Mouse (Mus musculus): Measurements from ENCODE around the gene Tab2.
"Not testable (repeated sequence)": the region's sequence is repeated elsewhere in the genome, so short reads cannot be mapped to it uniquely, and the experiment has no call there.

Tab2 gene

DNA sequence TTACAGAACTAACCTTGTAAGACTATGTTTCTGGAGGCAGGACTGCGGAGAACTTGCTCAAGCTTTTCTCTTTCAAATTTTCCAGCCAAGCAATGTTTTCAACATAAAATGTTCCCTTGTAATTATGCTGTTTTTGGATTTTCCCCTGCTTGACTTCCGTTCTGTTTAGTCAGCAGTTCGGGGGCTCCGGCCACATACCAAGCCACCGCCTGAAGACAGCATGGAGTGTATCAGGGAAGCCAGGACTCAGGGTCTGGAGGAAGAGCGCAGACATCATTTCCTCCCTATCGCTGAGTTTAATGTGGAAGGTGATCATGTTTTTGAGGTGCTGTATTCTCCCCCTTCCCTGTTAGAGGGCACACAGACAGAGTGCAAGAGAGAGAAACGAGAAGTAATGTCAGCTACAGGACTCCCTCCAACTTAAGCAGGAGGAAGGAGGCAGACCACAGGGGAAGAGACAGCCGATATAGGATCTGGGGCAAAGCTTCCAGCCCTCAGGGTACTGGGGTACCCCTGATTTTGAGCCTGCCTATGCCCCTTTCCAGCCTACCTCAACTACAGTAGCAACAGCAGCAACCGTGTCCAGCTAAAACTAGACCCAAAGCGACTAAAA is 67.7 kb downstream of the Tab2 start:
- no peak for DNase-seq (ENCODE audit: low read depth, low spot score)

- peak; percentile 19 for DNase-seq (ENCODE audit: low read depth, low spot score)
These were observed 72.5 kb downstream of the Tab2 start for GRCm38 (mm10) chr10:7883524-7883923.

DNA sequence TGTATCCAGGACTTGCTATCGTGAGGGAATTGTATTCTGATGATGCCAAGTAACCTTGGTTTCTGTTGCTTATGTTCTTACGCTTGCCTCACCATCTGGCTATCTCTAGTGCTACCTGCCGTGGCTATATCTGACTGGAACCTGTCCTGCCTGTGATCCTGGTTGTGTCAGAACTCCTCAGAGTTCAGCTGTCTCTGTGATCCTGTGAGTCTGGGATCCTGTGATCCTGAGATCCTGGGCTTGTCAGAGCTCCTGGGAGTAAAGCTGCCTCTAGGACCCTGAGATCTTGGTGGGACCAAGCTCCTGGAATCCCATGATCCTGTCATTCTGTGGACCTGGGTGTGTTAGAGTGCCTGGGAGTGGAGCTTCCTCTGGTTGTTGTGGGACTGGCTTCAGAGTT is 74.1 kb downstream of the Tab2 start:
- no peak for DNase-seq (ENCODE audit: low read depth, low spot score)

DNA sequence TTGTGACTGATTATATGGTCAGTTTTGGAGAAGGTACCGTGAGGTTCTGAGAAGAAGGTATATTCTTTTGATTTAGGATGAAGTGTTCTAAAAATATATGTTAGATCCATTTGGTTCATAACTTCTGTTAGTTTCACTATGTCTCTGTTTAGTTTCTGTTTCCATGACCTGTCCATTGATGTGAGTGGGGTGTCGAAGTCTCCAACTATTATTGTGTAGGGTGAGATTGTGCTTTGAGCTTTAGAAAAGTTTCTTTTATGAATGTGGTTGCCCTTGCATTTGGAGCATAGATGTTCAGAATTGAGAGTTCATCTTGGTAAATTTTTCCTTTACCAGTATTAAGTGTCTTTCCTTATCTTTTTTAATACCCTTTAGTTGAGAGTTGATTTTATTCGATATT is 75.7 kb downstream of the Tab2 start:
- DNase-seq (ENCODE audit: low read depth, low spot score) = not testable (repeated sequence)

DNA sequence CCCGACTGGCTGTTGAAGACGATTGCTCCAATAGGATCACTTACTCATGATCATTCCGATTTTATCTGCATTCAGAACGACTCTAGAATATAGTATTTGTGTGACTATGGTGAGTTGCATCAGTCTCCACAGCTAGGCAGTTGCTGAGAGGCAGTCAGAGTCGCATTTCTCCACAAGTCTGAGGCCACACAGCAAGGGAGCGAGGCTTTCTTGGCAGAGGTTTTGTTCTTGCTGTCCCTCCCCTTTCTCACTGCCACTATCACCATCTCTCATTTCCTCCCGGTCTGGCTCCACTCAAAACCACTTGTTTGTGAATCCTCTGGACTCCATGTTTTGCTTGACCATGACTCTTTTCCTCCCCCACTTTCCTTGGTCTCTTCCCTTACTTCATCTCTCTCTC is 81.8 kb downstream of the Tab2 start:
- no peak for DNase-seq (ENCODE audit: low read depth, low spot score)

GRCm38 (mm10) chr10:7871381-7872020 is 84.5 kb downstream of the Tab2 start:
- DNase-seq (ENCODE audit: low read depth, low spot score) = no peak

DNA sequence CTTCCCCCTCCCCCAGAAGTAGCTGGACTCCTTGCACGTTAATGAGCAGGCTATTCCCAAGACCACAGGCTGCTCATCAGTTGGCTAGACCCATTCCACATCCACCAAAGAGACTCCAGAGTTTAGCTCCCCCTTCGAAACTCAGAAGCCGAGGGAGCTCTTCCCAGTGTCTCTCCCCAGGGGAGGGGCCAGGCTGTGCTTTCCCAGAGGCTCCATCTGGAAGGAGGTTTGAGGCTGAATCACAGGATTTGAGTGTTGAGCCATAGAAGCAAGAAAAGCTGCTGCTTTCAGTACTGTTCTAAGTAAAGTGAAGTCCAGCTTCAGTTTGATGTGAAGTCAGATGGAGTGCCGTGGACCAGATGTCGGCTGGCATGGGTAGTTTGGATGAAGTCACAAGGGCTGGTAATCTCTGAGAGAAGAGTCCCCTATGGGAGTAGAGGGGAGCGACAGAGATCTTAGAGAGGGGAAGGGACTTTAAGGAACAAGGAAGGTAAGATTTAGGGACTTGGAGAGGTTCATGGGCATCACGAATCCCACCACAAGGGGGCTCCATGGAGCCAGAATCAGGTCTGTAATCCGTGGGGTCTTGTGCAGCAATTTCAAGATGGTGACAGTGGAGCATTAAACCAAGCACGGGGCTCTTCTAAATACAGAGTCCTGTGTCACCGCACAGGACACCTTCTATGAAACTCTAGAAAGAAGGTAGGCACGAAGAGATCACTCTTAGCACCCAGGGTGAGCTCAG is 85.3 kb downstream of the Tab2 start:
- DNase-seq (ENCODE audit: low read depth, low spot score) = peak; percentile 44

GRCm38 (mm10) chr10:7869746-7870145 is 86.3 kb downstream of the Tab2 start:
- no peak for DNase-seq (ENCODE audit: low read depth, low spot score)

- no peak for DNase-seq (ENCODE audit: low read depth, low spot score)
These were observed 88.4 kb downstream of the Tab2 start for GRCm38 (mm10) chr10:7867666-7868030.

- DNase-seq (ENCODE audit: low read depth, low spot score) = no peak
These were observed 89.0 kb downstream of the Tab2 start for GRCm38 (mm10) chr10:7866762-7867665.

DNA sequence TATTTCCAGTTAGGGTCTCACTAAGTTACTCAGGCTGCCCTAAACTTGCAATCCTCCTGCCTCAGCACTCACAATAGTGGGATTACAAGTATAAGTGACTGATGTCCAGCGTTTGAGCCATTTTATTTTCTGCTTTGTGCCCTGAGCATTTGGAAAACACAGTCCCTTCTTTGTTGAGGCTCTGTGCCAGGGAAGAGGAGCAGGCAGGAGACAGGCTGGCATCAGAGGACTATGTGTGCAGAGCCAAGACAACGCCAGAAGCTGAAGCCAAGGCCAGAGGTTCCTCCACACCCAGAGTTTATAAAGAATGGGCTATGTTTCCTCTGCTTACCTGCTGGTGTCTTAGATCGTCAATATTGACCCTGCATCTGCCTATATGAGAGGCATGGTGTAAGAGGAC is 91.2 kb downstream of the Tab2 start:
- DNase-seq (ENCODE audit: low read depth, low spot score) = no peak

GRCm38 (mm10) chr10:7864184-7864583 is 91.8 kb downstream of the Tab2 start:
- no peak for DNase-seq (ENCODE audit: low read depth, low spot score)

- no peak for DNase-seq (ENCODE audit: low read depth, low spot score)
These were observed 92.6 kb downstream of the Tab2 start for GRCm38 (mm10) chr10:7863411-7863810.

DNA sequence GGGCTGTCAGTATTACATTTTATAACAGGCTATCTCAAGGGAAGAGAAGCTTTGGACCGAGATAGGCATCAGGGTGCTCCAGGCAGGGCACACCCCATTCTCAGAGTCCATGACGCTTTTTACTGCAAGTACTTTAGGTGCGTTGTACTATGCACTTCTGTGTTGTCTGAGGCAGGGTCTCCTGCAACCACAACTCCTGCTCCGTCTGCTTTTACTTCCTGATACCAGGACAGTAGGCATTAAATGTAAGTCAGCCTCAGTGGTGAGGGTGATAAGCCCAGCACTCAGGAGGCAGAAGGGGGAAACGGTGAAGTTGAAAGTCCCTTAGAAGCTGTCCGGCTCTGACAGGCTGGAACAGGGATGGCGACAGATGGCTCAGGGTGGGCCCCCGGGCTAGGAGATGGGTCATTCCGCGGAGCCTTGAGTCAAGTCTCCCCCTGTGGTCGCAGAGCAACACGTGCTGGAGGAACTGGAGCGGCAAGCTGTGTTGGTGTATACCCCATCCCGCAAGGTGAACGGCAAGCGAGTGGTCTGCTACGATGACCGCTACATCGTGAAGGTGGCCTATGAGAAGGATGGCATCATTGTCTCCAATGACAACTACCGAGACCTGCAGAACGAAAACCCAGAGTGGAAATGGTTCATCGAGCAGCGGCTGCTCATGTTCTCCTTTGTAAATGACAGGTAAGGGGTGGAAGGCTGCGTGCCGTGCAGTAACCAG is 93.9 kb downstream of the Tab2 start:
- no peak for DNase-seq (ENCODE audit: low read depth, low spot score)

DNA sequence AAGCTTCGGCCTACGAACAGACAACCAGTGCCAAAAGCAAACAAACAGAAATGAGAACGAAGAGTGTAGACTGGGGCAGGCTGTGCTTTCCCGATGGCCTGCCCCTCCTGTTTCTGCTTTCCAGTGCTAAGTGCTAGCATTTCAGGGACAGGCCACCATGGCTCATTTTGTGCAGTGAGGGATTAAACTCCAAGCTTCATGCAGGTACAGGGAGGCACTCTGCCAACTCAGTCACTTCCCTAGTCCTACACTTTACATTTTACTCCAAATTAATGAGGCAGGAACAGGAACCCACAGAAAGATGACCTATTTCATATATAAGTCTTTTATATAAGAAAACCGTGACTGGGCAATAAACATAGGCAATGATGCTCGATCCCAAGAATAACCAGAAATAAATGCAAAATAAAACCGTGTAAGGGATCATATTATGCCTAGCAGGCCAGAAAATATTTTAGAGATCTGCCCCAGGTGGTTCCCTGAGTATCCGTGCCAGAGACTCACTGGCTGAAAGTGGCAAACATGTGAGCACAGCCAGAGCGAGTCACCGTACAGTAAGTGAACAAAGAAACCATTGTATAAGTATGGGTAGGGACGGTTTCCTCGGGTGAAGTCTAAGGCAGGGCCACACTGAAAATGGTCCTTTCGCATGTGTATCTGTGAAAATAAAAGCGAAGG is 94.6 kb downstream of the Tab2 start:
- DNase-seq (ENCODE audit: low read depth, low spot score) = no peak

GRCm38 (mm10) chr10:7860494-7860893 is 95.5 kb downstream of the Tab2 start:
- no peak for DNase-seq (ENCODE audit: low read depth, low spot score)
